Mouse (Mus musculus): ENCODE results near the gene Sulf2.

DNA sequence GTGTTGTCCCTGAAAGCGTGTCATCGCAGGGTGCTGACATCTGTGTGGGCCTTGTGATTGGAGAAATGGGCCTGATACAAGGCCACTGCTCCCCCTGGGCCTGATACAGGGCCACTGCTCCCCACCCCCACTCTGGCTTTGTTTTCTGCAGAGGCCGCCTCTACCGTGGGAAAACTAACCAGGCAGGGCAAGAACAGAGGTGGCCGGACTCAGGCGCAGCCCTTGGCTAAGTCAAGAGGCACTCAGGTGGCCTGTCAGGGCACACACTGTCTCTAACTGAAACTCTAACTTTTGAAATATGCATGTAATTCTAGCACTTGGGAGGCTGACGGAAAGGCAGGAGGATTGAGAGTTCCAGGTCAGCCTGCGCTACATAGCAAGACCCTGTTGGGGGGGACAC is 10.4 kb downstream of the Sulf2 start:
- TF ChIP-seq CTCF (IDR thresholded peaks at IDR 0.05; ENCODE audit: low read depth) (no peak), EP300 (IDR thresholded peaks at IDR 0.05; ENCODE audit: low read depth) (no peak)
